Mouse (Mus musculus) intestine, embryonic 15.5 days (tissue): ENCODE data around the gene Cnot1. TPM values are rescaled to one million over a fixed set of nuclear protein-coding genes. Genes with fewer than 3 reads are reported as not detected.

ENCODE experiments used
- polyA plus RNA-seq: library from polyadenylated mRNA; unstranded; fragments of >200 nt; fragmentation: Nextera tagmentation; extraction: Ambion mirVana; gene quantifications from 2 replicates; pipeline ENCODE4 v1.2.1, GENCODE M21; 2015

Cnot1 gene
- polyA plus RNA-seq, 1 experiment from 2014 or later, result 56.4 TPM

Other genes starting within 250 kb of the Cnot1 start
- gene Prss54, start 231.1 kb downstream of the Cnot1 start, polyA plus RNA-seq, result not detected in 2 replicates
- 13.3 and 16.9 TPM in 2 replicates for gene Gins3, start 174.0 kb downstream of the Cnot1 start, polyA plus RNA-seq
- gene Ndrg4, start 130.5 kb downstream of the Cnot1 start, polyA plus RNA-seq, result 16.3 and 17.0 TPM in 2 replicates
- gene Setd6, start 91.6 kb downstream of the Cnot1 start, polyA plus RNA-seq, result 19.7 and 24.3 TPM in 2 replicates
- 324 and 397 TPM in 2 replicates for gene Sap18b, start 17.9 kb upstream of the Cnot1 start, polyA plus RNA-seq
- gene Slc38a7, start 46.1 kb upstream of the Cnot1 start, polyA plus RNA-seq, result 20.6 and 22.0 TPM in 2 replicates
- 230 and 236 TPM in 2 replicates for gene Got2, start 81.1 kb upstream of the Cnot1 start, polyA plus RNA-seq